Mouse (Mus musculus) embryonic fibroblast, embryonic 13.5 days (primary cell): ENCODE data around the gene 1110008P14Rik.

Experiments
- CTCF ChIP-seq: IDR thresholded peaks from 2 replicates; pipeline ENCODE4 v1.5.1; 2011; ENCODE audit warnings: mild to moderate bottlenecking, control low read depth, low read length, moderate library complexity, borderline replicate concordance; ENCODE audit not compliant: insufficient read depth
- POLR2A ChIP-seq: IDR thresholded peaks from 2 replicates; pipeline ENCODE4 v1.6.1; 2011; ENCODE audit warnings: low read depth, mild to moderate bottlenecking, control low read depth, low read length, moderate library complexity

DNA sequence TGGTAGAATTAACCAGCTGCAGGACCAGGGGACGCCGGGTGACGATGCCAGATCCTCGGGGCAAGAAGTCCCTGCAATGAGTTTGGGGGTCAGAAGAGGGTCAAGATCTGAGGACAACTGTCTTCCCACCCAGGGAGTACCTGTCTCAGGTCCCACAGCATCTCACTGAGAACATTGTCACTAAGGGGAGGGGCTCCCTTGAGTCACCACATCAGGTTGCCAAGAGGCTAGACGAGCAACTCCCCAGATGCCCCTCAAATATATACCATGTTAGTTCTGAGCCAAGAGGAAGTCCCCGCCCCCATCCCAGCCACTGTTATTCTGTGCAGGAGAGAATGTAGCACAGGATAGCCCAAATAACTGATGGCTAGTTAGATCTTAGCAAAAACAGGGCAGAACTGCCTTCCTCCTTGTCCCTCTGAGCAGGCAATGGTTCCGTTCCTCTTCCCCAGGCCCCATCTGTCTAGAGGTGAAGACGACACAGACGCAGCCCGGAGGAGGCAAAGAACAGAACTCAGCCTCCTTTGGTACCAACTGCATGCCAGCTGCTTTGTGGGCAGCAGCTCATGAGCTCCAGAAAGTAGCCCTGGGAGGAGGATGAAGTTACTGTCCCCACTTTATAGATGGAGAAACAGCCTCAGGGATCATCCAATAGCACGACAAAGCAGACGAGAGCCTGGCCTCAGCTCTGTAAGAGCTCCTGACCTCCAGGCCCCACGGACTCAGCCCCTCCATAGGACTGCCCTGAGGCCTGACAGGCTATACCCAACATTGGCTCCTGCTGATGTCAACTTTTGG, 40.7 kb downstream of the 1110008P14Rik start:
- no peak for TF ChIP-seq CTCF
- TF ChIP-seq POLR2A, result no peak
